Mouse (Mus musculus) cerebellum, adult 2 months (tissue): ENCODE measurements around the gene Ppp3ca. TPM values are rescaled to one million over a fixed set of nuclear protein-coding genes. Genes with fewer than 3 reads are reported as not detected.

Experiments used
- DNase-seq, 2 experiments: peaks; one replicate each; pipeline ENCODE4 v3.0.0; 2021
- H3K27ac ChIP-seq: fragments of 200-500 bp; 2 replicates; pipeline ENCODE4 v1.5.1; 2012; ENCODE audit warnings: low read length, control low read depth, inconsistent platforms; ENCODE audit not compliant: insufficient read depth
- H3K27me3 ChIP-seq: fragments of 200-500 bp; 2 replicates; pipeline ENCODE4 v1.6.1; 2012; ENCODE audit warnings: inconsistent platforms, mild to moderate bottlenecking, low read length, moderate library complexity; ENCODE audit not compliant: control insufficient read depth, insufficient read depth
- H3K4me1 ChIP-seq: fragments of 200-500 bp; 2 replicates; pipeline ENCODE4 v1.6.1; 2011; ENCODE audit warnings: low read length; ENCODE audit not compliant: control insufficient read depth, insufficient read depth
- H3K4me3 ChIP-seq: fragments of 200-500 bp; replicated peaks from 2 replicates; pipeline ENCODE3; 2011; ENCODE audit warnings: mild to moderate bottlenecking, low read depth, low read length, control low read depth; ENCODE audit not compliant: insufficient read depth
- CTCF ChIP-seq: fragments of 200-500 bp; IDR thresholded peaks from 2 replicates; pipeline ENCODE4 v1.5.1; 2011; ENCODE audit warnings: low read depth, mild to moderate bottlenecking, control low read depth, low read length, moderate library complexity, borderline replicate concordance; ENCODE audit not compliant: insufficient read depth
- POLR2A ChIP-seq: fragments of 200-500 bp; IDR thresholded peaks from 2 replicates; pipeline ENCODE4 v1.6.1; 2011; ENCODE audit warnings: low read length, control low read depth, borderline replicate concordance; ENCODE audit not compliant: insufficient read depth
- WGBS: fragments of 180-500 bp; shearing (Covaris S2); methylation state at CpG from one replicate; pipeline ENCODE4 v1.1.7; 2018; 5-methylcytosine and 5-hydroxymethylcytosine counted together
- polyA plus RNA-seq: library from polyadenylated mRNA; depleted of rRNA; stranded (reverse); fragments of >200 nt; gene quantifications from 2 replicates; pipeline ENCODE4 v1.2.3, GENCODE M21; 2012

Gene Ppp3ca
- polyA plus RNA-seq, 1 experiment, result 334 TPM

GRCm38 (mm10) chr3:136829109-136829508 lies 159.2 kb downstream of the Ppp3ca start:
- TF ChIP-seq CTCF, result no peak
- no peak for TF ChIP-seq POLR2A
- WGBS, result 76% methylated on average over 5 of the region's 5 CpGs
- Histone ChIP-seq H3K27me3 (no peaks in the 10 kb centered on the region), H3K27ac (no peak overlapping the region), H3K4me1 (peaks cover 21% of the 10 kb centered on the region), H3K4me3 (no peak overlapping the region)
- DNase-seq, result no peak

GRCm38 (mm10) chr3:136830687-136831220 lies 160.8 kb downstream of the Ppp3ca start:
- 24% methylated on average over 12 of the region's 12 CpGs for WGBS

DNA sequence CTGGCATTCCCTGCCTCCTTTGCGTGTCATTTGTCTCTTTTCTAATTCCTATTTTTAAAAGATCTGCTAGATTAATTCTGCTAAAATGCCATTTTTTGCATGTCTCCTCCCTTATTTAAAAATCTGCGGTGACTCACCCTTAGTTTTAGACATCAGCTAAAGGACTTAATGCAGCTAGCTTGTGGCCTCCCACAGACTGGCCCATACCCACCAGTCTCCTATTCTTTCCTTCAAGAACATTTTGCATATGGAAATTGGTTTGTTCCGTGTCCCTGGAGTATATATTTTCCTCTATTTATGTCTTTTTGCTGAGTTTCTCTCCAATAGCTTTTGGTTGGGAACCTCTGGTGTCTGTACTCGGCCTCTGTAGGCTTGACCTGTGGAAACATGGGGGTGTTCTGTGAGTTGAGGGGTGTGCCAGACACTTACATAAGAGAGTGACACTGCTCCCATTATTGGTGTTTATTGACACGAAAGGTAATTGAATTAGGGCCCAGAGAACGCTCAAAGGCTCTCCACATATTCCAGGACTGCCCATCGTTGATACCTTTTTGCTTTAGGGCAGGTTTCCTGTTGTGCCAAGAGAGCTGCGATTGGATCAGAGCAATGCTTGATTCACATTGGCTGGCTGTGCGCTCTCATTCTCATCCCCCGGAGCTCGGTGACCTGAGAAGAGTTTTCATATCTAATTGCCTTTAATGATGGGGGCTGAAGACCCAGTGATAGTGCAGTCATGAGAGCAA lies 163.2 kb downstream of the Ppp3ca start:
- TF ChIP-seq CTCF, result no peak
- peaks cover 34% of the 10 kb centered on the region for H3K4me1 ChIP-seq
- peak in 1 of 2 experiments; percentile 48 for DNase-seq
- no peaks in the 10 kb centered on the region for H3K27me3 ChIP-seq
- WGBS, result 31% methylated on average over 11 of the region's 11 CpGs
- H3K4me3 ChIP-seq, result no peak overlapping the region
- peak overlapping the region; percentile 85 for H3K27ac ChIP-seq

More at GRCm38 (mm10) chr3:136830687-136831220, 160.8 kb downstream of the Ppp3ca start:
- DNase-seq, result peak in 1 of 2 experiments; percentile 59
- H3K27ac ChIP-seq, result peak overlapping the region; percentile 26; the same call in 1 of the 2 replicates
- TF ChIP-seq CTCF (no peak), POLR2A (no peak)
- H3K4me3 ChIP-seq, result no peak overlapping the region
- H3K27me3 ChIP-seq, result no peaks in the 10 kb centered on the region
- H3K4me1 ChIP-seq, result peaks cover 26% of the 10 kb centered on the region

- TF ChIP-seq CTCF, result no peak; the same call in 1 of the 2 replicates
- no peak for TF ChIP-seq POLR2A
- DNase-seq, result peak; percentile 72 to 83
- Histone ChIP-seq H3K27me3 (no peaks in the 10 kb centered on the region), H3K27ac (peak overlapping the region; percentile 85), H3K4me1 (peaks cover 34% of the 10 kb centered on the region), H3K4me3 (peak overlapping the region; percentile 15)
- 2% methylated on average over 5 of the region's 5 CpGs for WGBS
Observed at GRCm38 (mm10) chr3:136833893-136834292, 164.0 kb downstream of the Ppp3ca start.

- WGBS, result 42% methylated on average over 9 of the region's 9 CpGs
- peak overlapping the region; percentile 48; the same call in 1 of the 2 replicates for H3K27ac ChIP-seq
- TF ChIP-seq POLR2A (no peak), CTCF (no peak)
- no peaks in the 10 kb centered on the region for H3K27me3 ChIP-seq
- H3K4me3 ChIP-seq, result no peak overlapping the region
- peaks cover 31% of the 10 kb centered on the region for H3K4me1 ChIP-seq
- DNase-seq, result no peak
Observed at GRCm38 (mm10) chr3:136835851-136836250, 165.9 kb downstream of the Ppp3ca start.

DNA sequence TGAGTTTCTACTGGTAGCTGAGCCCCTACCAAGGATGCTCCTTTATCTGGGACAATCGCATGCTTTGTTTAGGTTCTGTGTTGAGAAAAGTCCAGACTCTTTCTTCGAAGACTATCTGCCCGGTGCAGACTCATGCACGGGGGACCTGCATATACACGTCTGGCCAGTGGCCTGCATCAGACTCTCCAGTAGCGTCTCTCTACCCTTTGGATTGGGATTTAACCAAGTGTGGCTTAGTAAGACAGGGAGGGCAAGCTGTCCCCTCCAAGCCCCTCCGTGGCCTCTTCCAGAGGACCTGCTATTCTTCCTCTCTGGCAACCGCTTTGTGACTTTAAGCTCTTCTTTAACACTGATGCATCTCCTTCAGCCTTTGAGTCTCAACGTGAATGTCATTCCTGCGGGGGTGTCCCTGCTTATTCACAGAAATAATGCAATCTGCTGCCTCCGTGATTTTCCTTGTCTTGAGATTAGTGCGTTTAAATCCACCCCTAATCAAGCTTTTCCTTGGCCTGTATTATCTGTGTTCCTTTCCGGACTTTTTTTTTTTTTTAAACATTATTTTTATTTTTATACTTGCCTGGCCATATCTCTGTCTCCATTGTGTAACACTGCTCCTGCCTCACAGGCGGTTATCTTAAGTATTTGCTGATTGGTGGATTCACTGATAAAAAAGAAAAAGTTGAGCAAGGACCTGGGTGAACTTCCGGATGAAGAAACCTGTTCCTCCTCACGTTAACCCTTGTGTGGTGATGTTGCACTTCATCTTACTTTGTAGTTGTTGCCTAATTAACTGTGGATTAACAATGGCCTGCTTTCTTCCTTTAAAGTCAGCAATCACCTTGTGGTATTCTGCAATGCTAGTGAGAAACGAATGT lies 166.6 kb downstream of the Ppp3ca start:
- Histone ChIP-seq H3K27me3 (no peaks in the 10 kb centered on the region), H3K4me3 (no peak overlapping the region), H3K27ac (0 out of 2 replicates have a peak overlapping the region, but pooled peaks have one; percentile 34), H3K4me1 (peaks cover 29% of the 10 kb centered on the region)
- TF ChIP-seq CTCF, result no peak
- TF ChIP-seq POLR2A, result no peak
- WGBS, result 38% methylated on average over 17 of the region's 17 CpGs
- no peak for DNase-seq

- WGBS, result 96% methylated on average over 3 of the region's 3 CpGs
- TF ChIP-seq POLR2A, result no peak
- TF ChIP-seq CTCF, result peak; percentile 50; the same call in 1 of the 2 replicates
- no peak for DNase-seq
- no peak overlapping the region for H3K27ac ChIP-seq
- H3K4me1 ChIP-seq, result peaks cover 24% of the 10 kb centered on the region
- no peak overlapping the region for H3K4me3 ChIP-seq
- H3K27me3 ChIP-seq, result no peaks in the 10 kb centered on the region
Observed at GRCm38 (mm10) chr3:136837589-136837988, 167.7 kb downstream of the Ppp3ca start.

DNA sequence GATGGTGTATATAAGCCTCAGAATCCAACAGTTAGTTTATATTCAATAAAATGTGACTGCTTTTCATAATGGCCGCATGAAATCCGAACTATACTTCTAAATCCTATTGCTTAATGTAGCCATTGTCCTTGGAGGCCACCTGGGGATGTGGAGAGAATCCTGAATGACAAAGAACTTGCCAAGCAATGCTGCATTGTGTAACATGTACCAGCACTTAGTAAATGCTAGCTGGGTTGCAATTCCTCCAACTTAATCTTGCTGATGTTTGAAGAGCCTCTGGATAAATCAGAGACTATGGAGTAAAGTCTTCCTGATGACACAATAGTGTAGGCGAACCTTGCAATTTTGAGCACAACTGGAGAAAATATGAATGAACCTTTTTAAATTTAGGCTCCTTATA lies 171.4 kb downstream of the Ppp3ca start:
- H3K4me3 ChIP-seq, result no peak overlapping the region
- no peaks in the 10 kb centered on the region for H3K27me3 ChIP-seq
- no peak for DNase-seq
- H3K4me1 ChIP-seq, result peaks cover 10% of the 10 kb centered on the region
- 63% methylated on average over 3 of the region's 3 CpGs for WGBS
- no peak overlapping the region for H3K27ac ChIP-seq
- TF ChIP-seq POLR2A, result no peak
- TF ChIP-seq CTCF, result no peak
